Mouse (Mus musculus): ENCODE measurements at regions not wholly inside any gene's neighbourhood (a gene's known extent, or its start where the extent isn't known, plus 50 kb on each side); places are given as distances from the start of the nearest gene placed in this dataset.

GRCm38 (mm10) chr15:62162648-62163194 is 1239.9 kb upstream of the A1bg start:
- peak overlapping the region; percentile 31 for H3K4me2 ChIP-seq
- H3K27ac ChIP-seq: peak overlapping the region; percentile 90
- H3K36me3 ChIP-seq: peaks cover 15% of the 10 kb centered on the region; the same call in 1 of the 2 replicates
- H3K27me3 ChIP-seq (replicated peaks): no peaks in the 10 kb centered on the region
- WGBS (ENCODE audit: insufficient replicate concordance): 51% methylated on average over 4 of the region's 4 CpGs
- no peak overlapping the region for H3K4me3 ChIP-seq
- ATAC-seq: no peak
- peak overlapping the region; percentile 17; the same call in 1 of the 2 replicates for H3K9ac ChIP-seq
- peaks cover 92% of the 10 kb centered on the region for H3K4me1 ChIP-seq
- H3K9me3 ChIP-seq (replicated peaks): no peaks in the 10 kb centered on the region

GRCm38 (mm10) chr15:62161975-62162647 is 1239.3 kb upstream of the A1bg start:
- no peaks in the 10 kb centered on the region for H3K27me3 ChIP-seq (replicated peaks)
- no peak overlapping the region for H3K4me3 ChIP-seq
- WGBS (ENCODE audit: insufficient replicate concordance): 71% methylated on average over 8 of the region's 8 CpGs
- H3K4me1 ChIP-seq: peaks cover 95% of the 10 kb centered on the region
- no peaks in the 10 kb centered on the region for H3K9me3 ChIP-seq (replicated peaks)
- peaks cover 15% of the 10 kb centered on the region; the same call in 1 of the 2 replicates for H3K36me3 ChIP-seq
- peak overlapping the region; percentile 31 for H3K9ac ChIP-seq
- no peak for ATAC-seq
- peak overlapping the region; percentile 90 for H3K27ac ChIP-seq
- no peak overlapping the region for H3K4me2 ChIP-seq

- peaks cover 13% of the 10 kb centered on the region; the same call in 1 of the 2 replicates for H3K36me3 ChIP-seq
- no peaks in the 10 kb centered on the region for H3K9me3 ChIP-seq (replicated peaks)
- H3K4me1 ChIP-seq: peaks cover 95% of the 10 kb centered on the region
- H3K4me2 ChIP-seq: no peak overlapping the region
- no peak overlapping the region for H3K4me3 ChIP-seq
- WGBS (ENCODE audit: insufficient replicate concordance): 90% methylated on average over 8 of the region's 8 CpGs
- H3K27ac ChIP-seq: peak overlapping the region; percentile 90
- ATAC-seq: no peak
- H3K9ac ChIP-seq: no peak overlapping the region
- H3K27me3 ChIP-seq (replicated peaks): no peaks in the 10 kb centered on the region
Observed at GRCm38 (mm10) chr15:62161061-62161460, 1238.2 kb upstream of the A1bg start.

GRCm38 (mm10) chr15:62158875-62159675 is 1236.3 kb upstream of the A1bg start:
- H3K4me2 ChIP-seq: peak overlapping the region; percentile 75
- peak overlapping the region; percentile 72 for H3K9ac ChIP-seq

GRCm38 (mm10) chr15:62157200-62158033 is 1234.6 kb upstream of the A1bg start:
- Histone ChIP-seq H3K27me3 (replicated peaks) (no peaks in the 10 kb centered on the region), H3K4me2 (peak overlapping the region; percentile 75), H3K9ac (peak overlapping the region; percentile 37), H3K27ac (peak overlapping the region; percentile 90), H3K4me1 (peaks cover 95% of the 10 kb centered on the region), H3K9me3 (replicated peaks) (no peaks in the 10 kb centered on the region), H3K36me3 (peaks cover 7% of the 10 kb centered on the region; the same call in 1 of the 2 replicates), H3K4me3 (no peak overlapping the region)
- ATAC-seq: no peak
- 80% methylated on average over 7 of the region's 7 CpGs for WGBS (ENCODE audit: insufficient replicate concordance)

More at GRCm38 (mm10) chr15:62158875-62159675, 1236.3 kb upstream of the A1bg start:
- peak overlapping the region; percentile 38 for H3K4me3 ChIP-seq
- peak; percentile 96 for ATAC-seq
- 16% methylated on average over 8 of the region's 8 CpGs for WGBS (ENCODE audit: insufficient replicate concordance)
- H3K27me3 ChIP-seq (replicated peaks): no peaks in the 10 kb centered on the region
- peak overlapping the region; percentile 90 for H3K27ac ChIP-seq
- H3K4me1 ChIP-seq: peaks cover 98% of the 10 kb centered on the region
- no peaks in the 10 kb centered on the region for H3K9me3 ChIP-seq (replicated peaks)
- peaks cover 7% of the 10 kb centered on the region; the same call in 1 of the 2 replicates for H3K36me3 ChIP-seq

- Histone ChIP-seq H3K4me3 (no peak overlapping the region), H3K4me2 (no peak overlapping the region), H3K4me1 (peaks cover 95% of the 10 kb centered on the region), H3K27me3 (replicated peaks) (no peaks in the 10 kb centered on the region), H3K9me3 (replicated peaks) (no peaks in the 10 kb centered on the region), H3K9ac (no peak overlapping the region), H3K36me3 (no peaks in the 10 kb centered on the region; the same call in 1 of the 2 replicates), H3K27ac (peak overlapping the region; percentile 49)
- no peak for ATAC-seq
- 75% methylated on average over 9 of the region's 9 CpGs for WGBS (ENCODE audit: insufficient replicate concordance)
Observed at GRCm38 (mm10) chr15:62153222-62153621, 1230.4 kb upstream of the A1bg start.

GRCm38 (mm10) chr15:62152133-62152532 is 1229.3 kb upstream of the A1bg start:
- H3K4me3 ChIP-seq: no peak overlapping the region
- no peak overlapping the region for H3K9ac ChIP-seq
- peaks cover 95% of the 10 kb centered on the region for H3K4me1 ChIP-seq
- WGBS (ENCODE audit: insufficient replicate concordance): 63% methylated on average over 2 of the region's 2 CpGs
- peak overlapping the region; percentile 83 for H3K27ac ChIP-seq
- H3K4me2 ChIP-seq: peak overlapping the region; percentile 31
- no peaks in the 10 kb centered on the region for H3K27me3 ChIP-seq (replicated peaks)
- no peaks in the 10 kb centered on the region for H3K9me3 ChIP-seq (replicated peaks)
- no peaks in the 10 kb centered on the region; the same call in 1 of the 2 replicates for H3K36me3 ChIP-seq
- no peak for ATAC-seq

GRCm38 (mm10) chr15:62151690-62152089 is 1228.9 kb upstream of the A1bg start:
- Histone ChIP-seq H3K9me3 (replicated peaks) (no peaks in the 10 kb centered on the region), H3K4me2 (peak overlapping the region; percentile 31), H3K4me1 (peaks cover 95% of the 10 kb centered on the region), H3K36me3 (no peaks in the 10 kb centered on the region; the same call in 1 of the 2 replicates), H3K9ac (peak overlapping the region; percentile 28; the same call in 1 of the 2 replicates), H3K27ac (peak overlapping the region; percentile 83), H3K4me3 (no peak overlapping the region), H3K27me3 (replicated peaks) (no peaks in the 10 kb centered on the region)
- peak; percentile 68 for ATAC-seq
- WGBS (ENCODE audit: insufficient replicate concordance): 24% methylated on average over 3 of the region's 3 CpGs

GRCm38 (mm10) chr15:62150296-62150695 is 1227.5 kb upstream of the A1bg start:
- 75% methylated on average over 4 of the region's 4 CpGs for WGBS (ENCODE audit: insufficient replicate concordance)
- Histone ChIP-seq H3K27me3 (replicated peaks) (no peaks in the 10 kb centered on the region), H3K4me3 (no peak overlapping the region), H3K9ac (no peak overlapping the region), H3K4me2 (no peak overlapping the region), H3K9me3 (replicated peaks) (no peaks in the 10 kb centered on the region), H3K36me3 (no peaks in the 10 kb centered on the region; the same call in 1 of the 2 replicates), H3K27ac (peak overlapping the region; percentile 83), H3K4me1 (peaks cover 93% of the 10 kb centered on the region)
- ATAC-seq: no peak

- no peak overlapping the region for H3K4me3 ChIP-seq
- ATAC-seq: peak; percentile 78
- no peaks in the 10 kb centered on the region for H3K27me3 ChIP-seq (replicated peaks)
- H3K9ac ChIP-seq: peak overlapping the region; percentile 40
- H3K4me2 ChIP-seq: peak overlapping the region; percentile 54
- peak overlapping the region; percentile 83 for H3K27ac ChIP-seq
- no peaks in the 10 kb centered on the region; the same call in 1 of the 2 replicates for H3K36me3 ChIP-seq
- no peaks in the 10 kb centered on the region for H3K9me3 ChIP-seq (replicated peaks)
- peaks cover 81% of the 10 kb centered on the region for H3K4me1 ChIP-seq
- 55% methylated on average over 10 of the region's 10 CpGs for WGBS (ENCODE audit: insufficient replicate concordance)
Observed at GRCm38 (mm10) chr15:62148680-62149237, 1225.9 kb upstream of the A1bg start.

All from liver, embryonic 12.5 days (tissue).